Mouse (Mus musculus): ENCODE measurements at regions not wholly inside any gene's neighbourhood (a gene's known extent, or its start where the extent isn't known, plus 50 kb on each side); places are given as distances from the start of the nearest gene placed in this dataset.

- H3K27me3 ChIP-seq: no peaks in the 10 kb centered on the region
- no peak for ATAC-seq (ENCODE audit: low FRiP score)
- H3K4me1 ChIP-seq (replicated peaks): no peaks in the 10 kb centered on the region
- H3K4me2 ChIP-seq: no peak overlapping the region
- no peaks in the 10 kb centered on the region for H3K36me3 ChIP-seq
- no peak overlapping the region for H3K9ac ChIP-seq
- no peak overlapping the region for H3K27ac ChIP-seq
- no peak overlapping the region for H3K4me3 ChIP-seq
- no peaks in the 10 kb centered on the region for H3K9me3 ChIP-seq
- WGBS: 86% methylated on average over 5 of the region's 5 CpGs
Observed at GRCm38 (mm10) chr19:16044169-16044568, 59.4 kb upstream of the Cep78 start.

- Histone ChIP-seq H3K4me2 (no peak overlapping the region), H3K36me3 (no peaks in the 10 kb centered on the region), H3K27ac (no peak overlapping the region), H3K9ac (no peak overlapping the region), H3K27me3 (no peaks in the 10 kb centered on the region), H3K9me3 (no peaks in the 10 kb centered on the region), H3K4me3 (no peak overlapping the region), H3K4me1 (replicated peaks) (no peaks in the 10 kb centered on the region)
- 93% methylated on average over 7 of the region's 7 CpGs for WGBS
- ATAC-seq (ENCODE audit: low FRiP score): no peak
Observed at GRCm38 (mm10) chr19:16043007-16043406, 58.2 kb upstream of the Cep78 start.

GRCm38 (mm10) chr19:16041891-16042290 lies 57.1 kb upstream of the Cep78 start:
- Histone ChIP-seq H3K4me1 (replicated peaks) (no peaks in the 10 kb centered on the region), H3K27me3 (no peaks in the 10 kb centered on the region), H3K4me3 (no peak overlapping the region), H3K4me2 (no peak overlapping the region), H3K36me3 (no peaks in the 10 kb centered on the region), H3K27ac (no peak overlapping the region), H3K9ac (no peak overlapping the region), H3K9me3 (no peaks in the 10 kb centered on the region)
- ATAC-seq (ENCODE audit: low FRiP score): no peak
- 84% methylated on average over 5 of the region's 5 CpGs for WGBS

- H3K4me1 ChIP-seq (replicated peaks): no peaks in the 10 kb centered on the region
- no peak overlapping the region for H3K9ac ChIP-seq
- H3K4me3 ChIP-seq: no peak overlapping the region
- H3K27me3 ChIP-seq: no peaks in the 10 kb centered on the region
- H3K4me2 ChIP-seq: no peak overlapping the region
- no peaks in the 10 kb centered on the region for H3K9me3 ChIP-seq
- no peaks in the 10 kb centered on the region for H3K36me3 ChIP-seq
- no peak for ATAC-seq (ENCODE audit: low FRiP score)
- WGBS: 90% methylated on average over 12 of the region's 12 CpGs
- no peak overlapping the region for H3K27ac ChIP-seq
Observed at GRCm38 (mm10) chr19:16037806-16038205, 53.0 kb upstream of the Cep78 start.
